Mouse (Mus musculus) heart, postnatal 0 days (tissue): ENCODE measurements around the gene F830045P16Rik. TPM values are rescaled to one million over a fixed set of nuclear protein-coding genes. Genes with fewer than 3 reads are reported as not detected.
"Not testable (repeated sequence)": the region's sequence is repeated elsewhere in the genome, so short reads cannot be mapped to it uniquely, and the experiment has no call there.

Experiments
- ATAC-seq: fragments of 200-750 bp; cut with Nextera tagmentation; 2 replicates; pipeline ENCODE4 v1.8.0; 2017; ENCODE audit warnings: low read depth, moderate number of reproducible peaks, moderate library complexity; ENCODE audit not compliant: insufficient read depth
- DNase-seq: peaks from one replicate; pipeline ENCODE4 v3.0.0-alpha.2; 2016; ENCODE audit warnings: low spot score
- H3K27ac ChIP-seq: fragments of 300-500 bp; sonication (generic); 2 replicates; pipeline ENCODE4 v1.5.1; 2014; ENCODE audit warnings: low read depth, mild to moderate bottlenecking
- H3K27me3 ChIP-seq: fragments of 300-500 bp; sonication (generic); 2 replicates; pipeline ENCODE4 v1.6.1; 2014; ENCODE audit warnings: low read length, mixed read lengths; ENCODE audit not compliant: control insufficient read depth, insufficient read depth
- H3K36me3 ChIP-seq: fragments of 300-500 bp; sonication (generic); replicated peaks from 2 replicates; pipeline ENCODE4 v1.6.1; 2014; ENCODE audit warnings: low read length, mixed read lengths; ENCODE audit not compliant: control insufficient read depth, insufficient read depth
- H3K4me1 ChIP-seq: fragments of 300-500 bp; sonication (generic); 2 replicates; pipeline ENCODE4 v1.6.1; 2014; ENCODE audit warnings: antibody characterized with exemption; ENCODE audit not compliant: control insufficient read depth, insufficient read depth
- H3K4me2 ChIP-seq: fragments of 300-500 bp; sonication (generic); 2 replicates; pipeline ENCODE4 v1.6.1; 2014; ENCODE audit warnings: low read depth, mild to moderate bottlenecking, low read length, moderate library complexity
- H3K4me3 ChIP-seq: fragments of 300-500 bp; sonication (generic); 2 replicates; pipeline ENCODE4 v1.5.1; 2014; ENCODE audit warnings: low read depth, low read length
- H3K9ac ChIP-seq: fragments of 300-500 bp; sonication (generic); replicated peaks from 2 replicates; pipeline ENCODE4 v1.6.1; 2014; ENCODE audit warnings: low read depth, low read length, mixed read lengths
- H3K9me3 ChIP-seq: fragments of 300-500 bp; sonication (generic); replicated peaks from 2 replicates; pipeline ENCODE4 v1.6.1; 2016; ENCODE audit warnings: low read length; ENCODE audit not compliant: control insufficient read depth
- CTCF ChIP-seq: IDR thresholded peaks from 2 replicates; pipeline ENCODE4 v1.5.1; 2016; ENCODE audit warnings: antibody characterized with exemption, control low read depth, low read depth
- EP300 ChIP-seq: IDR thresholded peaks from 2 replicates; pipeline ENCODE4 v1.6.1; 2016; ENCODE audit warnings: antibody characterized with exemption, low read depth
- WGBS: fragments of 180-500 bp; shearing (Covaris S2); extraction: QIAGEN DNeasy Blood & Tissue Kit; methylation state at CpG from one replicate; pipeline ENCODE4 v1.1.7; 2014; 5-methylcytosine and 5-hydroxymethylcytosine counted together
- polyA plus RNA-seq: library from polyadenylated mRNA; unstranded; fragments of >200 nt; fragmentation: Nextera tagmentation; extraction: Ambion mirVana; gene quantifications from 2 replicates; pipeline ENCODE4 v1.2.1, GENCODE M21; 2015
- total RNA-seq: library from RNA; depleted of rRNA; stranded (reverse); fragments of >200 nt; gene quantifications from 2 replicates; pipeline ENCODE4 v1.2.3, GENCODE M21; 2014; ENCODE audit warnings: low replicate concordance

The F830045P16Rik gene
- total and polyA plus RNA-seq, 2 experiments from 2014 or later = not detected

GRCm38 (mm10) chr2:129513546-129514400, 22.6 kb downstream of the F830045P16Rik start:
- 54% methylated on average over 6 of the region's 6 CpGs for WGBS
- Histone ChIP-seq H3K27ac (no peak overlapping the region), H3K4me1 (peaks cover 19% of the 10 kb centered on the region), H3K4me2 (no peak overlapping the region), H3K27me3 (no peaks in the 10 kb centered on the region), H3K9me3 (no peaks in the 10 kb centered on the region), H3K36me3 (no peaks in the 10 kb centered on the region), H3K9ac (no peak overlapping the region), H3K4me3 (no peak overlapping the region)
- TF ChIP-seq CTCF (no peak), EP300 (no peak)
- ATAC-seq (no peak), DNase-seq (no peak)

GRCm38 (mm10) chr2:129512147-129512546, 24.3 kb downstream of the F830045P16Rik start:
- WGBS = 33% methylated on average over 7 of the region's 7 CpGs
- H3K4me2 ChIP-seq, H3K9me3 ChIP-seq, DNase-seq, H3K27ac ChIP-seq, ATAC-seq, H3K27me3 ChIP-seq, H3K4me3 ChIP-seq, H3K9ac ChIP-seq, H3K36me3 ChIP-seq: not testable (repeated sequence)
- TF ChIP-seq EP300 = peak; percentile 80; the same call in 1 of the 2 replicates
- peaks cover 19% of the 10 kb centered on the region for H3K4me1 ChIP-seq

DNA sequence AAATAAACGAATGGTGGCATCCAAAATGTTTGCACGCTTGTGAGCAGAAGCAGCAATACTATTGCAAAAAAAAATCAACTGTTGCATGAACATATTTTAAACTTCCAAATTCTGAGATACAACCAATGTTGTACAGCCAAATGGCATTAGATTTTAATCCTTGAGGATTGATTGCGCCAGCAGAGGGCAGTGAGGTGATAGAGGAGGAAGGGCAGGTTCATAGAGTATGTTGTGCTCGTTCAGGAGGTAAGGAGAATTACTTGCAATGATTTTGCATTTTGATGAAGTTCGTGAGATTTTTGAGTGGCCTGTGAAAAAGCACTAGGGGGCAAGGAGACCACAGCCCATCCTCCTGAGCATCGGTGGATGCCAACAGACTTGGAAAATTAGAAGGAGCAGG, 33.8 kb downstream of the F830045P16Rik start:
- Histone ChIP-seq H3K36me3 (no peaks in the 10 kb centered on the region), H3K4me1 (no peaks in the 10 kb centered on the region), H3K27me3 (no peaks in the 10 kb centered on the region), H3K4me3 (no peak overlapping the region), H3K4me2 (no peak overlapping the region), H3K27ac (no peak overlapping the region), H3K9me3 (no peaks in the 10 kb centered on the region), H3K9ac (no peak overlapping the region)
- 17% methylated on average over 6 of the region's 6 CpGs for WGBS
- DNase-seq = peak; percentile 76
- TF ChIP-seq CTCF (peak; percentile 92), EP300 (no peak)
- ATAC-seq = no peak

DNA sequence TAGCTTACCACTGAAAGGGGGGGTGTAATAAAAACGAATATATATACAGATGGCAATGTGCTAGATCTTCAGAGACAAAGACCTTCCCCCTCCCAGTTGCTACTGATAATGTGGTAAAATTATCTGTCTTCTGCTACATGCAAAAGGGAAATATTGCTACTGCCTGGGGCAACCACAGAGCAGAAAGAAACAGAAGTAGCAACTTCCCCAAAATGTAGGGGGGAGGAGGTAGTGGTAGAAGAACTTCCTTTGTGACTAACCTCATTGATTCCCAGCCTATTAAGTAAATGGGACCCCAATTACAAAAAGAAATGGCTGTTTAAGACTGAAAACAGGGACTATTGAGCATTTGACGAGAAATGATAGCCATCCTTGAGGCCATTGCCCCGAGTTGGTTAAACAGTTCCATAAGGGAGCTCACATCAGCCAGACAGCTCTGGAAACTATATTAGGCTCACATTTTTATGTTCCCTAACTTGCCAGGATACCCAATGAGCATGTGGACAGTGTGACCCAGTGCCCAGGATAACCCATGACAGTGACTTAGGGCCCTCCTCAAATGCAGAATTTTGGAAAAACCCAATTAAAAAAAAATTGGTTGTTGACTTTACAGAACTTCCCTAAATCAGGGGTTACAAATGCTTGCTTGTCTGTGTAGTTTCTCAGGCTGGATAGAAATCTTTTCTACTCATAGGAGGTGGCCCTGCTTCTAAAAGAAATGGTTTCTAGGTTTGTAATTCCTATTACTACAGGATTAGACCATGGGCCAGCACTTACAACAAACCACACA, 46.7 kb downstream of the F830045P16Rik start:
- H3K27me3 ChIP-seq = no peaks in the 10 kb centered on the region
- H3K36me3 ChIP-seq = no peaks in the 10 kb centered on the region
- ATAC-seq = no peak
- no peak overlapping the region for H3K4me3 ChIP-seq
- 57% methylated on average over 3 of the region's 3 CpGs for WGBS
- TF ChIP-seq CTCF (no peak), EP300 (no peak)
- no peak overlapping the region for H3K4me2 ChIP-seq
- no peaks in the 10 kb centered on the region for H3K4me1 ChIP-seq
- H3K9ac ChIP-seq = no peak overlapping the region
- H3K9me3 ChIP-seq = no peaks in the 10 kb centered on the region
- DNase-seq = no peak
- H3K27ac ChIP-seq = no peak overlapping the region

- Histone ChIP-seq H3K9me3 (no peaks in the 10 kb centered on the region), H3K4me2 (no peak overlapping the region), H3K4me3 (no peak overlapping the region), H3K9ac (no peak overlapping the region), H3K4me1 (no peaks in the 10 kb centered on the region), H3K36me3 (no peaks in the 10 kb centered on the region), H3K27me3 (no peaks in the 10 kb centered on the region), H3K27ac (no peak overlapping the region)
- TF ChIP-seq CTCF (no peak), EP300 (no peak)
- ATAC-seq = no peak
- 62% methylated on average over 3 of the region's 3 CpGs for WGBS
- no peak for DNase-seq
Measured at GRCm38 (mm10) chr2:129483150-129483549, 53.3 kb downstream of the F830045P16Rik start.
